17 mouse cellular contexts compared by ENCODE assay signal in genomic region chr1:151457087-151457486, GRCm38 (mm10). TPM values are rescaled to one million over a fixed set of nuclear protein-coding genes. Genes with fewer than 3 reads are reported as not detected.
DNase-seq lines count a peak whose midpoint lies in the region; ATAC-seq and TF ChIP-seq lines count a peak whose summit lies in the region.
"Had no signal": no experiment of that assay in that cellular context is flagged by ENCODE, and none has a peak within 500 bp of the region (broad histone marks: within the 10 kb centered on the region; RNA-seq: fewer than 3 reads in every experiment).

No protein-coding gene starts in this region.

- no peaks in the 10 kb centered on the region for H3K79me2 ChIP-seq in MEL (ENCODE audit: control insufficient read depth, insufficient read depth, low read length, poor library complexity)

- TF ChIP-seq RAD21 in MEL (IDR thresholded peaks at IDR 0.05; ENCODE audit: low read depth, low read length): no peak

- no peaks in the 10 kb centered on the region for H3K27me3 ChIP-seq in thymus, adult 2 months (ENCODE audit: control insufficient read depth, insufficient read depth, low read length)
- no peaks in the 10 kb centered on the region for H3K27me3 ChIP-seq in MEL (ENCODE audit: control insufficient read depth in 1 of 2, insufficient read depth in 2 of 2, low read length in 2 of 2)
- H3K27me3 ChIP-seq in small intestine, adult 2 months (ENCODE audit: control insufficient read depth, insufficient read depth, low read length): no peaks in the 10 kb centered on the region
- H3K27me3 ChIP-seq in midbrain, embryonic 15.5 days (replicated peaks): no peaks in the 10 kb centered on the region
- H3K27me3 ChIP-seq: limb, embryonic 13.5 days; neural tube, embryonic 15.5 days had no signal

- peak; percentile 58 to 62; a peak in 3 of 4 replicates for TF ChIP-seq EP300 in MEL (IDR thresholded peaks at IDR 0.05; ENCODE audit: low read depth in 1 of 2, low read length in 2 of 2)

- no peak overlapping the region for H3K4me2 ChIP-seq in midbrain, embryonic 15.5 days
- H3K4me2 ChIP-seq: hindbrain, embryonic 14.5 days; limb, embryonic 13.5 days; neural tube, embryonic 15.5 days had no signal

- peak; percentile 73 to 92 for ATAC-seq in hematopoietic stem cell, adult 5-6 weeks (replicated peaks in 1 of 2; ENCODE audit: insufficient read depth in 1 of 2, low FRiP score in 2 of 2, low TSS enrichment in 1 of 2, low read depth in 1 of 2, poor library complexity in 2 of 2, severe bottlenecking in 2 of 2)
- no peak for ATAC-seq in midbrain, embryonic 15.5 days (replicated peaks)
- ATAC-seq: forebrain, embryonic 16.5 days had no signal

- 14% methylated on average over 5 of the region's 5 CpGs for WGBS in thymus, adult 2 months
- 63% methylated on average over 5 of the region's 5 CpGs for WGBS in small intestine, adult 2 months
- WGBS in midbrain, embryonic 15.5 days: 95% methylated on average over 5 of the region's 5 CpGs

- DNase-seq in thymus, adult 2 months: no peak
- DNase-seq in thymus, postnatal 14 days: no peak
- DNase-seq in MEL (ENCODE audit: low read depth, low spot score): peak; percentile 81
- DNase-seq in adrenal gland, postnatal 10 days: no peak
- DNase-seq in cerebellum, postnatal 10 days: no peak
- DNase-seq: adrenal gland, postnatal 14 days; cerebellum, postnatal 14 days; heart, postnatal 10 days; kidney, adult 18-20 months; right cerebral cortex, adult 18-20 months had no signal

- peaks cover 47% of the 10 kb centered on the region for H3K36me3 ChIP-seq in thymus, adult 2 months (ENCODE audit: control insufficient read depth, insufficient read depth, low read length)
- H3K36me3 ChIP-seq in MEL (ENCODE audit: control insufficient read depth in 1 of 2, insufficient read depth in 2 of 2, low read length in 2 of 2): peaks cover 14 to 17% of the 10 kb centered on the region in 2 experiments
- H3K36me3 ChIP-seq in small intestine, adult 2 months (ENCODE audit: control insufficient read depth, insufficient read depth, low read length): peaks cover 58% of the 10 kb centered on the region
- peaks cover 31% of the 10 kb centered on the region; the same call in 1 of the 2 replicates for H3K36me3 ChIP-seq in midbrain, embryonic 15.5 days (replicated peaks)

- TF ChIP-seq CTCF in thymus, adult 2 months (IDR thresholded peaks at IDR 0.05; ENCODE audit: borderline replicate concordance, control insufficient read depth, extremely low read depth, insufficient read depth, low read length, poor library complexity): no peak
- no peak for TF ChIP-seq CTCF in MEL (IDR thresholded peaks at IDR 0.05 in 2 of 3, conservative IDR thresholded peaks at IDR 0.05 in 1 of 3; ENCODE audit: control insufficient read depth in 1 of 3, insufficient read depth in 1 of 3, low read depth in 2 of 3, low read length in 3 of 3, poor library complexity in 1 of 3, severe bottlenecking in 1 of 3)
- TF ChIP-seq CTCF in small intestine, adult 2 months (IDR thresholded peaks at IDR 0.05; ENCODE audit: extremely low read depth, insufficient read length, insufficient replicate concordance, low read depth, low read length): no peak

- H3K27ac ChIP-seq in thymus, adult 2 months (ENCODE audit: control insufficient read depth, insufficient read depth, low read length): peak overlapping the region; percentile 42; the same call in 1 of the 2 replicates
- peak overlapping the region; percentile 65 for H3K27ac ChIP-seq in MEL (ENCODE audit: control insufficient read depth, low read depth, low read length)
- H3K27ac ChIP-seq in small intestine, adult 2 months (ENCODE audit: insufficient read depth, low read depth, low read length): 0 out of 2 replicates have a peak overlapping the region, but pooled peaks have one; percentile 16
- H3K27ac ChIP-seq in midbrain, embryonic 15.5 days: no peak overlapping the region
- H3K27ac ChIP-seq: hindbrain, embryonic 14.5 days; limb, embryonic 13.5 days; neural tube, embryonic 15.5 days had no signal

- H3K4me3 ChIP-seq in thymus, adult 2 months (ENCODE audit: control insufficient read depth, insufficient read depth, low read length): no peak overlapping the region
- H3K4me3 ChIP-seq in MEL (ENCODE audit: control insufficient read depth in 1 of 2, insufficient read depth in 1 of 2, low read depth in 2 of 2, low read length in 2 of 2): no peak overlapping the region
- no peak overlapping the region for H3K4me3 ChIP-seq in small intestine, adult 2 months (ENCODE audit: low read depth, low read length)
- no peak overlapping the region for H3K4me3 ChIP-seq in midbrain, embryonic 15.5 days
- H3K4me3 ChIP-seq: limb, embryonic 13.5 days; neural tube, embryonic 15.5 days had no signal

- no peaks in the 10 kb centered on the region for H3K9me3 ChIP-seq in MEL (replicated peaks; ENCODE audit: insufficient read depth, low read length)
- H3K9me3 ChIP-seq in midbrain, embryonic 15.5 days: no peaks in the 10 kb centered on the region
- H3K9me3 ChIP-seq: limb, embryonic 13.5 days; neural tube, embryonic 15.5 days had no signal

- H3K4me1 ChIP-seq in thymus, adult 2 months (replicated peaks; ENCODE audit: control insufficient read depth, insufficient read depth, low read length): peaks cover 6% of the 10 kb centered on the region
- H3K4me1 ChIP-seq in MEL (ENCODE audit: control insufficient read depth in 1 of 2, insufficient read depth in 2 of 2, low read length in 2 of 2): peaks cover 5 to 10% of the 10 kb centered on the region in 2 experiments; a peak in 3 of 4 replicates
- no peaks in the 10 kb centered on the region for H3K4me1 ChIP-seq in small intestine, adult 2 months (ENCODE audit: control insufficient read depth, insufficient read depth, insufficient read length, low read length)
- no peaks in the 10 kb centered on the region for H3K4me1 ChIP-seq in midbrain, embryonic 15.5 days
- H3K4me1 ChIP-seq: limb, embryonic 13.5 days; neural tube, embryonic 15.5 days had no signal

- TF ChIP-seq POLR2A in thymus, adult 2 months (IDR thresholded peaks at IDR 0.05; ENCODE audit: control insufficient read depth, extremely low read depth, insufficient read depth, low read length, poor library complexity): no peak
- TF ChIP-seq POLR2A in MEL (IDR thresholded peaks at IDR 0.05; ENCODE audit: control insufficient read depth in 1 of 2, insufficient read depth in 1 of 2, low read depth in 1 of 2, low read length in 2 of 2, poor library complexity in 1 of 2): peak in 1 of 2 experiments; percentile 38; a peak in 2 of 4 replicates
- no peak for TF ChIP-seq POLR2A in small intestine, adult 2 months (IDR thresholded peaks at IDR 0.05; ENCODE audit: low read depth, low read length)

- H3K9ac ChIP-seq in MEL (ENCODE audit: control insufficient read depth, low read depth, low read length, poor library complexity, severe bottlenecking): no peak overlapping the region
- H3K9ac ChIP-seq in midbrain, embryonic 15.5 days: no peak overlapping the region
- H3K9ac ChIP-seq: hindbrain, embryonic 14.5 days; limb, embryonic 13.5 days; neural tube, embryonic 15.5 days had no signal

TF ChIP-seq in MEL, 35 proteins besides CTCF, POLR2A, EP300 and RAD21 (continues in another document):
- TF ChIP-seq NELFE (IDR thresholded peaks at IDR 0.05; ENCODE audit: low read depth, low read length): 0 out of 2 replicates have a peak, but pooled peaks have one; percentile 28
- peak; percentile 74 for TF ChIP-seq ELF1 (IDR thresholded peaks at IDR 0.05; ENCODE audit: low read depth, low read length)
- no peak for TF ChIP-seq MYB (IDR thresholded peaks at IDR 0.05; ENCODE audit: low read depth, low read length)
- TF ChIP-seq TBP (IDR thresholded peaks at IDR 0.05; ENCODE audit: low read depth, low read length): 0 out of 2 replicates have a peak, but pooled peaks have one; percentile 29
- TF ChIP-seq ZC3H11A (IDR thresholded peaks at IDR 0.05; ENCODE audit: low read depth, low read length): no peak
- TF ChIP-seq ETS1 (IDR thresholded peaks at IDR 0.05; ENCODE audit: low read depth, low read length): 0 out of 2 replicates have a peak, but pooled peaks have one; percentile 24
- TF ChIP-seq HCFC1 (IDR thresholded peaks at IDR 0.05; ENCODE audit: low read depth, low read length): peak; percentile 50
- peak; percentile 54 for TF ChIP-seq SIN3A (IDR thresholded peaks at IDR 0.05; ENCODE audit: low read length)
- TF ChIP-seq MAX (IDR thresholded peaks at IDR 0.05; ENCODE audit: low read length): peak; percentile 72
- TF ChIP-seq GATA1 (IDR thresholded peaks at IDR 0.05; ENCODE audit: low read depth, low read length): peak; percentile 74
- TF ChIP-seq MYC (IDR thresholded peaks at IDR 0.05; ENCODE audit: low read depth, low read length): no peak
- TF ChIP-seq MXI1 (IDR thresholded peaks at IDR 0.05; ENCODE audit: low read depth, low read length): no peak
- TF ChIP-seq ZNF384 (IDR thresholded peaks at IDR 0.05; ENCODE audit: low read depth, low read length): no peak

RNA-seq across cellular contexts. Expression of gene Trmt1l, which starts 28.7 kb away (rescaled TPM):
- 21.8 and 22.9 TPM in 2 replicates for polyA plus RNA-seq in thymus, adult 2 months (2012; rRNA removed)
- total RNA-seq in MEL (2012; rRNA removed): 13.3 and 15.4 TPM in 2 replicates
- polyA plus RNA-seq in MEL (2012; ENCODE audit: insufficient read depth in 1 of 2, insufficient read length in 2 of 2, low read depth in 1 of 2, low replicate concordance in 2 of 2, missing spikeins in 1 of 2): 10 to 100 TPM in 1 of 2 experiments, not detected in 1; 18.2 TPM
- total RNA-seq in hematopoietic stem cell, adult 5-6 weeks (2017): 28.9 and 32.6 TPM in 2 replicates
- 8.5 and 15.7 TPM in 2 replicates for polyA plus RNA-seq in small intestine, adult 2 months (2012; rRNA removed)
- 46.6 and 48.3 TPM in 2 replicates for polyA plus RNA-seq in midbrain, embryonic 15.5 days (2015; fragmentation: Nextera tagmentation; extraction: Ambion mirVana)
- total RNA-seq in adrenal gland, postnatal 10 days (2021): 10 to 100 TPM; 18.9 to 25.9 TPM

RNA-seq across cellular contexts. Expression of gene Swt1, which starts 28.8 kb away (rescaled TPM):
- 7.7 and 10.2 TPM in 2 replicates for polyA plus RNA-seq in thymus, adult 2 months (2012; rRNA removed)
- 13.7 and 14.1 TPM in 2 replicates for total RNA-seq in MEL (2012; rRNA removed)
- polyA plus RNA-seq in MEL (2012; ENCODE audit: insufficient read depth in 1 of 2, insufficient read length in 2 of 2, low read depth in 1 of 2, low replicate concordance in 2 of 2, missing spikeins in 1 of 2): 10 to 100 TPM in 1 of 2 experiments, not detected in 1; 13.5 TPM
- 32.6 and 34.1 TPM in 2 replicates for total RNA-seq in hematopoietic stem cell, adult 5-6 weeks (2017)
- polyA plus RNA-seq in small intestine, adult 2 months (2012; rRNA removed): 1.5 and 2.3 TPM in 2 replicates
- polyA plus RNA-seq in midbrain, embryonic 15.5 days (2015; fragmentation: Nextera tagmentation; extraction: Ambion mirVana): 13.0 and 13.9 TPM in 2 replicates
- 10 to 100 TPM; 12.8 to 19.3 TPM for total RNA-seq in adrenal gland, postnatal 10 days (2021)

RNA-seq across cellular contexts. Expression of gene Rnf2, which starts 43.7 kb away (rescaled TPM):
- polyA plus RNA-seq in thymus, adult 2 months (2012; rRNA removed): 30.4 and 36.5 TPM in 2 replicates
- 30.1 and 30.7 TPM in 2 replicates for total RNA-seq in MEL (2012; rRNA removed)
- polyA plus RNA-seq in MEL (2012; ENCODE audit: insufficient read depth in 1 of 2, insufficient read length in 2 of 2, low read depth in 1 of 2, low replicate concordance in 2 of 2, missing spikeins in 1 of 2): 10 to 100 TPM; 27.5 to 78.2 TPM
- 139 and 187 TPM in 2 replicates for total RNA-seq in hematopoietic stem cell, adult 5-6 weeks (2017)
- polyA plus RNA-seq in small intestine, adult 2 months (2012; rRNA removed): 2.4 and 4.6 TPM in 2 replicates
- polyA plus RNA-seq in midbrain, embryonic 15.5 days (2015; fragmentation: Nextera tagmentation; extraction: Ambion mirVana): 113 and 115 TPM in 2 replicates
- total RNA-seq in adrenal gland, postnatal 10 days (2021): 10 to 100 TPM; 49.1 to 59.8 TPM
